Mouse (Mus musculus) cerebellum, postnatal 4 days (tissue): ENCODE data around the gene Hnrnpul1.

Source experiments
- DNase-seq, 2 experiments: peaks; one replicate each; pipeline ENCODE4 v3.0.0; 2022; ENCODE audit warnings: low spot score in 2 of 2, mixed read lengths in 1 of 2

Hnrnpul1 gene

GRCm38 (mm10) chr7:25689603-25690021, 64.9 kb downstream of the Hnrnpul1 start:
- DNase-seq = no peak

DNA sequence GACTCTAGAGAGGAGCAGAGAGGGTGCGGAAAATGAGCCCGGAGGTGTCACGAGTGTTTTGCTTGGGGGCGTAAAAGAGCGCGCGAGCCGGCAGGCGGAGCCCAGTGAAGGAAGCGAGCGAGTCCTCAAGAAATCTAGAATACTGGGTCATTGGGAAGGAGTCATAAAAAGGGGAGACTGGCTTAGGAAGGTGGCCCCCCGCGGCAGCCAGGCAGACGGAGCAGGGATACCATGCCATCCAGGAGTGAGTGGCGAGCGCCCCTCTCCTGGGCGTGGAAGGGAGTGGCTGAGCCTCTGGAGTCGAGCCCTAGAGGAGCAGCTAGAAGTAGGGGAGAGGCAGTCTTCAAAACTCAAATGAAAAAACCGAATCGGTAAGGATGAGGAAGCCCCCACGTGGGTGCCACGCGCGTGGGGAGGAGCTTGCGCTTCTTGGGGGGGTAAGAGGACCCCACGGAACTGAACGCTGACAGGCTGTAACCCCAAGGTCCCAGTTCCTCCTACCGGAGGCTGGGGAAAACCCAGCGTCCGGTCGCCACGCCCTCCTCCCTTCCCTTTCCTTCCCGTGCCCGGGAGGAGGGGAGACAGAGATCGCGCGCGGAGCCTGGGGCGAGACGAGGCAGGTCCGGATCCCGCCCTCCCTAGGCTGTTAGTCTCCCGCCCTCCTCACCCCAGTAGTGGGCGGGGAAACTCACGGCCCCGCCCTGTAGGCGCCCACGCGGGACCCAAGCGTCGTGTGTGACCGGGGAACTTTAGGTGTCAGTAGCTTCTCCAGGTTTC, 65.6 kb downstream of the Hnrnpul1 start:
- no peak for DNase-seq

- DNase-seq = peak in 1 of 2 experiments; percentile 30
These were observed 66.7 kb downstream of the Hnrnpul1 start for GRCm38 (mm10) chr7:25687811-25688401.

- peak in 1 of 2 experiments; percentile 42 for DNase-seq
These were observed 67.7 kb downstream of the Hnrnpul1 start, which contains the start of gene Tgfb1 for GRCm38 (mm10) chr7:25686680-25687531. Gene Tgfb1, plus strand, starts transcription at chr7:25687002.

- no peak for DNase-seq
These were observed 68.6 kb downstream of the Hnrnpul1 start for GRCm38 (mm10) chr7:25685926-25686470.

GRCm38 (mm10) chr7:25684659-25685058, 69.9 kb downstream of the Hnrnpul1 start:
- DNase-seq = no peak

GRCm38 (mm10) chr7:25683474-25684180, 70.9 kb downstream of the Hnrnpul1 start:
- DNase-seq = no peak

DNA sequence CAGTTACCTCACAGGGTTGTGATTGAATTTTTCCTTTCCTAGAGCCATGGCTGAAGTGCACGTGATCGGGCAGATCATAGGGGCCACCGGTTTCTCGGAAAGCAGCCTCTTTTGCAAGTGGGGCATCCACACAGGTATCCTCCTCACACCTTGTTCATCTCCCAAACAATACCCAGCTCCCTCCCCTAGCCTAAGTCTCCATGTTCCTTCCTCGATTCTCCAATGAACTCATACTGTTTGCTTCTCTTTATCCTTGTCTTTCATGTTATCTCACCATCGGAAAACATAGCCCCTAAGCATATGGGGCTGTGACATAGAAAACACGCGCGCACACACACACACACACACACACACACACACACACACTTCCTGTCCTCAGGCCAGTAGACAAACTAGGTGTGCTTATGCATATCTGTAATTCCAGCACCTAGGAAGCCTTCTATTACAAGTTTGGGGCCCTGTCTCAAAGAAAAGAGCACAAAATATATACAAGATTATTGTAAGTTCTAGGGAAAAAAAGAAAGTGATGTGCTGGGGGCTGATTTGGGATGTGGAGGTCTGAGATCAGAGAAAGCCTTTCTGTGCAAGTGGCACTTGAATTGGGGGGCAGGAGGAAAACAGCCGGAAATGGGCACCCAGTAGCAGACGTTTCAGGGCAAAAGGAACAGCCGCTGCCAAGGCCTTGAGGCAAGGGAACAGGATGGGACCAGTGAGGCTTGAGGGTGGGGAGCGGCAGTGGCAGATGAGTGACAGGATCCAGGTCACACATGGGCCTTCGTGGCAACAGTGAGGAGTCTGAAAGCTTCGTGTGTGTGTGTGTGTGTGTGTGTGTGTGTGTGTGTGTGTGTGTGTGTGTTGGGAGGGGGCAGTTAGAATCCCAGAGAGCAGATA, 73.0 kb downstream of the Hnrnpul1 start:
- DNase-seq = no peak

DNA sequence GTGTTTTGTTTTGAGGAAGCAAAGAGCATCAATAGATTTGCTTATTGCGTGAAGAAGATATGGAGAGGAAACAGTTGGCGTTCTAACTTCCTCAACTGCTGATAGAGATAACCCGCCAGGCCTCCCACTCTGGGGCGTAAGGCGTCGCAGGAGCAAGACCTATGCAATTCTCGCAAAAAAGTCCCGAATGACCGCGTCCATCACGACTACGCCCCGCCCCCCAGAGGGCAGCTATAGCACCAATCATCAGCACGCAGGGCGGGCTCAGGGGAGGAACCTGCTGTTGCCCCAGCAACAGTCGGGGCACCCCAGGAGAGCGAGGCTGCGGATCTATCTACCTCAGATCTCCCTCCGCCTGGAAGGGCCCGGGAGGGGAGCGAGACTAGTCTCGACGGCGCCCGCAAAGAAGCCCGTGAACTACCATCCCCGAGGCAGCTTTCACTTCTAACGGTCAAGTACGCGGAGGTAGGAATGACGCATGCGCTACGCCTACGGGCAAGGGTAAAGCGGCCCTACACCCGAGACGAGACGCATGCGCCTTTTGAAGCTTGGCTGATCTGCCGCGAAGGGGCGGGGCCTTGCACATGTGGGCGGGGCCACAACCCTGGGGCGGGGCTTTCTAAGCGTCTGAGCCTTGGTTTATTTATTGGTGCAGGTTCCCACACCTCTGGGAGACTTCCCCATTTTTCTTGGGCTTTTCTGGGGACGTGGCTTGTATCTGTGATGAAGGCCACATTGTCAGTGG, 73.9 kb downstream of the Hnrnpul1 start, which contains the start of gene B9d2:
B9d2 (plus strand) TSS at position 267 of the 745 bp plus-strand sequence.
- DNase-seq = peak; percentile 81 to 97

DNA sequence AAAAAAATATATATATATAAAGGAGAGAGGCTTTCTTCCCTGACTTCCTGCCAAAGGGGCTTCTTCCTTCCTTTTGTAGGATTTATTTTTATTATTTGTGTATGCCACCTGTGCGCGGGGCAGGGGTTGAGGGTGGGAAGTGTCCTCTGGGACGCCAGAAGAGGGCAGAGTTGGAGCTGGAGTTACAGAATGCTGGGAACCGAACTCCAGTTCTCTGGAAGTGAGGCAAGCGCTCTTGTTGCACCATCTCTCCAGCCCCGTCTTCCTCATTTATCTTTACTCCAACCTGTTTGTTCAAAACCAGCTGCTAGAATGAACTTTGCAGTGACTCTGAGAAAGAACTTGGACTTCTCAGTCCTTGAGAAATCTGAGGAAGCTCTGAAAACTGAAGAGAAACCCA, 74.6 kb downstream of the Hnrnpul1 start:
- no peak for DNase-seq

DNA sequence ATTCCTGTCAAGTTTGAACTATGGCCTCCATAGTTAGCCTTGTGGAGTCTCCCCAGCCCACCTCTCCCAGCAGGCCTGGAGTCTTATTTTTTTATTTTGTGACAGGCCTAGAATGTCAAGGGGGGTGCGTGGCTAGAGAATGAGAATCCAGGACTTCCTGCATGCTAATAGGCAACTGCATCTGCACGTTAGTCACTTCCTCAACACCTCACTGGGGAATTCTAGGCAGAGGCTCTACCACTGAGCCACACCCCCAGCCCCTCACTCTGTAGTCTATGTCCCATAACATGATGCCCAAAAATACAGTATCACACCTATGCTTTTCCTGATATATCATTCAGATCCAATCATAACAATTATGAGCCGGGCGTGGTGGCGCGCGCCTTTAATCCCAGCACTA, 77.5 kb downstream of the Hnrnpul1 start:
- DNase-seq = no peak

- peak; percentile 82 to 99 for DNase-seq
These were observed 78.3 kb downstream of the Hnrnpul1 start for GRCm38 (mm10) chr7:25676085-25676781.

GRCm38 (mm10) chr7:25675405-25675804, 79.2 kb downstream of the Hnrnpul1 start:
- no peak for DNase-seq

- peak in 1 of 2 experiments; percentile 23 for DNase-seq
These were observed 79.7 kb downstream of the Hnrnpul1 start, which contains the start of gene Tmem91 for GRCm38 (mm10) chr7:25674719-25675300. Gene Tmem91, minus strand, starts transcription at chr7:25675166.

- DNase-seq = no peak
These were observed 80.3 kb downstream of the Hnrnpul1 start for GRCm38 (mm10) chr7:25674297-25674696.

GRCm38 (mm10) chr7:25672442-25672841, 82.1 kb downstream of the Hnrnpul1 start:
- DNase-seq = no peak

DNA sequence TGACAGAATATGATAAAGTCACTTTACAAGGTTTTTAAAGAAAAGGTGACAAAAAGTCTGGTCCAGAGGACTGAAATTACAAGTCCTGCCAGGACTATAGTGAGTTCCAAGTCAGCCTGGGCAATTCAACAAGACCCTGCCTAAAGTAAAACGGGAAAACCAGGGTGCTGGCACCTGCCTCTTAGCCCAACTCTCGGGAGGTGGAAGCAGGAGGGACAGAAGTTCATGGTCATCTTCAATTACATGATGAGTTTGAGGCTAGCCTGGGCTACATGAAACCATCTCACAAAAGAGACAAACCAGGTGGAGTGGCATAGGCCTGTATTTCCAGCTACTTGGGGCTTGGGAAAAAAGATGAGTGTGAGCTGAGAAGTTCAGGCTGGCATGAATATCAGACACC, 82.9 kb downstream of the Hnrnpul1 start:
- DNase-seq = no peak
